Mouse (Mus musculus) hindbrain, embryonic 11.5 days (tissue): ENCODE measurements around the gene Gsn. TPM values are rescaled to one million over a fixed set of nuclear protein-coding genes. Genes with fewer than 3 reads are reported as not detected.

Experiments used
- ATAC-seq: fragments of 200-750 bp; cut with Nextera tagmentation; 2 replicates; pipeline ENCODE4 v1.8.0; 2017; ENCODE audit warnings: mild to moderate bottlenecking, moderate TSS enrichment, moderate library complexity; ENCODE audit not compliant: low FRiP score
- DNase-seq: peaks from one replicate; pipeline ENCODE4 v3.0.0-alpha.2; 2015; ENCODE audit warnings: low spot score
- H3K27ac ChIP-seq: fragments of 300-500 bp; sonication (generic); 2 replicates; pipeline ENCODE4 v1.5.1; 2014; ENCODE audit warnings: mild to moderate bottlenecking, low read depth, low read length
- H3K27me3 ChIP-seq: fragments of 300-500 bp; sonication (generic); 2 replicates; pipeline ENCODE4 v1.6.1; 2014; ENCODE audit warnings: mild to moderate bottlenecking, low read length, moderate library complexity, mixed read lengths; ENCODE audit not compliant: control insufficient read depth, insufficient read depth
- H3K36me3 ChIP-seq: fragments of 300-500 bp; sonication (generic); 2 replicates; pipeline ENCODE4 v1.6.1; 2014; ENCODE audit warnings: mild to moderate bottlenecking, low read length, moderate library complexity, mixed read lengths; ENCODE audit not compliant: control insufficient read depth, insufficient read depth
- H3K4me1 ChIP-seq: fragments of 300-500 bp; sonication (generic); replicated peaks from 2 replicates; pipeline ENCODE4 v1.6.1; 2014; ENCODE audit warnings: low read length, mixed read lengths; ENCODE audit not compliant: control insufficient read depth, insufficient read depth
- H3K4me2 ChIP-seq: fragments of 300-500 bp; sonication (generic); replicated peaks from 2 replicates; pipeline ENCODE4 v1.6.1; 2014; ENCODE audit warnings: mild to moderate bottlenecking, low read depth, low read length
- H3K4me3 ChIP-seq: fragments of 300-500 bp; sonication (generic); 2 replicates; pipeline ENCODE4 v1.5.1; 2014; ENCODE audit warnings: low read depth, low read length
- H3K9ac ChIP-seq: fragments of 300-500 bp; sonication (generic); 2 replicates; pipeline ENCODE4 v1.6.1; 2014; ENCODE audit warnings: low read depth, low read length
- H3K9me3 ChIP-seq: fragments of 300-500 bp; sonication (generic); 2 replicates; pipeline ENCODE4 v1.6.1; 2016; ENCODE audit warnings: low read length; ENCODE audit not compliant: control insufficient read depth
- WGBS: fragments of 180-500 bp; shearing (Covaris S2); extraction: QIAGEN DNeasy Blood & Tissue Kit; methylation state at CpG from one replicate; pipeline ENCODE4 v1.1.7; 2014; 5-methylcytosine and 5-hydroxymethylcytosine counted together
- polyA plus RNA-seq: library from polyadenylated mRNA; unstranded; fragments of >200 nt; fragmentation: Nextera tagmentation; extraction: Ambion mirVana; gene quantifications from 2 replicates; pipeline ENCODE4 v1.2.1, GENCODE M21; 2014

Gsn gene
- polyA plus RNA-seq, 1 experiment from 2014 or later, result 40.2 TPM

GRCm38 (mm10) chr2:35349184-35349583 lies 93.0 kb downstream of the Gsn start:
- Histone ChIP-seq H3K9me3 (no peaks in the 10 kb centered on the region), H3K4me2 (no peak overlapping the region), H3K9ac (no peak overlapping the region), H3K27ac (no peak overlapping the region), H3K4me1 (no peaks in the 10 kb centered on the region), H3K27me3 (no peaks in the 10 kb centered on the region), H3K36me3 (no peaks in the 10 kb centered on the region), H3K4me3 (no peak overlapping the region)
- ATAC-seq (no peak), DNase-seq (peak; percentile 11)
- 64% methylated on average over 5 of the region's 5 CpGs for WGBS

Other genes starting within 250 kb of the Gsn start
- 0.18 and 0.60 TPM in 2 replicates for gene Hc, start 194.9 kb upstream of the Gsn start, polyA plus RNA-seq
- not detected in 2 replicates for gene AI182371, start 154.8 kb upstream of the Gsn start, polyA plus RNA-seq
- gene Cntrl, start 146.9 kb upstream of the Gsn start, polyA plus RNA-seq, result 33.0 and 38.6 TPM in 2 replicates
- 297 and 327 TPM in 2 replicates for gene Rab14, start 55.3 kb upstream of the Gsn start, polyA plus RNA-seq
- 12.6 and 14.5 TPM in 2 replicates for gene Stom, start 80.6 kb downstream of the Gsn start, polyA plus RNA-seq
- not detected in 2 replicates for gene 4930568D16Rik, start 111.3 kb downstream of the Gsn start, polyA plus RNA-seq
- not detected in 2 replicates for gene 4930402F06Rik, start 140.8 kb downstream of the Gsn start, polyA plus RNA-seq
- gene Ggta1, start 206.9 kb downstream of the Gsn start, polyA plus RNA-seq, result 5.6 and 5.9 TPM in 2 replicates